Mouse (Mus musculus) G1E (cell line): ENCODE measurements around the gene Selenoi. TPM values are rescaled to one million over a fixed set of nuclear protein-coding genes. Genes with fewer than 3 reads are reported as not detected.

Experiments used
- ATAC-seq: 2 replicates; pipeline ENCODE4 v1.8.0; 2016; ENCODE audit warnings: mild to moderate bottlenecking; ENCODE audit not compliant: insufficient number of reproducible peaks, poor library complexity, low FRiP score, severe bottlenecking; ENCODE audit errors: extremely low read depth
- DNase-seq: peaks from one replicate; pipeline ENCODE4 v3.0.0; 2012; ENCODE audit warnings: low spot score
- H3K27me3 ChIP-seq: 2 replicates; pipeline ENCODE4 v1.6.1; 2012; ENCODE audit warnings: mild to moderate bottlenecking, low read length, inconsistent platforms; ENCODE audit not compliant: insufficient read depth
- H3K36me3 ChIP-seq: replicated peaks from 2 replicates; pipeline ENCODE3; 2012; ENCODE audit warnings: mild to moderate bottlenecking, inconsistent platforms
- H3K4me1 ChIP-seq: 2 replicates; pipeline ENCODE4 v1.6.1; 2012; ENCODE audit warnings: low read depth, low read length, inconsistent platforms, mixed read lengths; ENCODE audit not compliant: insufficient read depth
- H3K4me3 ChIP-seq: 2 replicates; pipeline ENCODE4 v1.5.1; 2012; ENCODE audit warnings: low read depth, mild to moderate bottlenecking, inconsistent platforms, low read length, moderate library complexity, mixed read lengths
- H3K9me3 ChIP-seq: replicated peaks from 2 replicates; pipeline ENCODE4 v1.6.1; 2012; ENCODE audit warnings: inconsistent platforms
- CTCF ChIP-seq: IDR thresholded peaks from 2 replicates; pipeline ENCODE4 v1.5.1; 2012; ENCODE audit warnings: low read depth, low read length, inconsistent platforms, mixed read lengths
- GATA1 ChIP-seq: IDR thresholded peaks from 2 replicates; pipeline ENCODE4 v1.6.1; 2012; ENCODE audit warnings: borderline replicate concordance, low read length, inconsistent platforms, mixed read lengths
- GATA2 ChIP-seq: IDR thresholded peaks from 2 replicates; pipeline ENCODE4 v1.6.1; 2012; ENCODE audit warnings: low read depth, low read length, inconsistent platforms, borderline replicate concordance
- POLR2AphosphoS5 ChIP-seq: IDR thresholded peaks from 2 replicates; pipeline ENCODE4 v1.6.1; 2012; ENCODE audit warnings: low read depth, low read length, inconsistent platforms; ENCODE audit not compliant: insufficient replicate concordance
- TAL1 ChIP-seq: conservative IDR thresholded peaks from 2 replicates; pipeline ENCODE4 v1.6.1; 2012; ENCODE audit warnings: low read depth, low read length, inconsistent platforms, mixed read lengths
- polyA plus RNA-seq: library from polyadenylated mRNA; stranded (reverse); fragments of >175 nt; gene quantifications from 2 replicates; pipeline ENCODE4 v1.2.3, GENCODE M21; 2012
- total RNA-seq, 2 experiments: library from RNA; stranded (forward) in 1 of 2; stranded (reverse) in 1 of 2; fragments of 200-1000 nt in 1 of 2; fragments of >200 nt in 1 of 2; fragmentation: Nextera tagmentation in 1 of 2; gene quantifications; 2 replicates each; pipeline ENCODE4 v1.2.3; 2014 to 2017

Selenoi gene
- total and polyA plus RNA-seq, 3 experiments, result 1.6 to 54.0 (median 41.7) TPM

GRCm38 (mm10) chr5:30285944-30286799, 53.8 kb downstream of the Selenoi start:
- TF ChIP-seq CTCF (no peak), POLR2AphosphoS5 (no peak)
- Histone ChIP-seq H3K36me3 (no peaks in the 10 kb centered on the region), H3K27me3 (peaks cover 8% of the 10 kb centered on the region), H3K4me1 (no peaks in the 10 kb centered on the region), H3K4me3 (no peak overlapping the region), H3K9me3 (peaks cover 2% of the 10 kb centered on the region)
- ATAC-seq (no peak), DNase-seq (no peak)

GRCm38 (mm10) chr5:30287106-30287882, 54.9 kb downstream of the Selenoi start:
- peaks cover 2% of the 10 kb centered on the region for H3K9me3 ChIP-seq
- H3K4me3 ChIP-seq, result no peak overlapping the region
- DNase-seq (no peak), ATAC-seq (no peak)
- H3K36me3 ChIP-seq, result no peaks in the 10 kb centered on the region
- peaks cover 5% of the 10 kb centered on the region for H3K27me3 ChIP-seq
- TF ChIP-seq POLR2AphosphoS5, result no peak
- TF ChIP-seq TAL1, result no peak
- TF ChIP-seq GATA1, result no peak
- no peak for TF ChIP-seq CTCF
- no peak for TF ChIP-seq GATA2
- no peaks in the 10 kb centered on the region for H3K4me1 ChIP-seq

Other genes with a start within 250 kb of the Selenoi start
- gene Il6, start 219.5 kb upstream of the Selenoi start, total RNA-seq (2014; fragmentation: Nextera tagmentation), result not detected in 2 replicates
- 0.16 TPM in 1 of 2 replicates, not detected in the other for gene Il6, start 219.5 kb upstream of the Selenoi start, total RNA-seq (2017)
- not detected in 2 replicates for gene Il6, start 219.5 kb upstream of the Selenoi start, polyA plus RNA-seq
- gene Tyms, start 159.0 kb upstream of the Selenoi start, total RNA-seq (2014; fragmentation: Nextera tagmentation), result 98.4 and 101 TPM in 2 replicates
- gene Tyms, start 159.0 kb upstream of the Selenoi start, total RNA-seq (2017), result 178 and 204 TPM in 2 replicates
- gene Tyms, start 159.0 kb upstream of the Selenoi start, polyA plus RNA-seq, result 23.0 and 31.9 TPM in 2 replicates
- not detected in 2 replicates for gene Garem2, start 127.4 kb upstream of the Selenoi start, total RNA-seq (2014; fragmentation: Nextera tagmentation)
- under 0.01 and 0.06 TPM in 2 replicates for gene Garem2, start 127.4 kb upstream of the Selenoi start, total RNA-seq (2017)
- gene Garem2, start 127.4 kb upstream of the Selenoi start, polyA plus RNA-seq, result not detected in 2 replicates
- not detected in 2 replicates for gene 3110082J24Rik, start 126.5 kb upstream of the Selenoi start, total RNA-seq (2014; fragmentation: Nextera tagmentation)
- not detected in 2 replicates for gene 3110082J24Rik, start 126.5 kb upstream of the Selenoi start, total RNA-seq (2017)
- not detected in 2 replicates for gene 3110082J24Rik, start 126.5 kb upstream of the Selenoi start, polyA plus RNA-seq
- gene Hadha, start 77.4 kb upstream of the Selenoi start, total RNA-seq (2014; fragmentation: Nextera tagmentation), result 121 and 133 TPM in 2 replicates
- 162 and 168 TPM in 2 replicates for gene Hadha, start 77.4 kb upstream of the Selenoi start, total RNA-seq (2017)
- gene Hadha, start 77.4 kb upstream of the Selenoi start, polyA plus RNA-seq, result 18.4 and 29.8 TPM in 2 replicates
- 61.4 and 74.9 TPM in 2 replicates for gene Hadhb, start 77.3 kb upstream of the Selenoi start, total RNA-seq (2014; fragmentation: Nextera tagmentation)
- 108 and 112 TPM in 2 replicates for gene Hadhb, start 77.3 kb upstream of the Selenoi start, total RNA-seq (2017)
- 16.3 and 51.3 TPM in 2 replicates for gene Hadhb, start 77.3 kb upstream of the Selenoi start, polyA plus RNA-seq
- gene Adgrf3, start 26.9 kb upstream of the Selenoi start, total RNA-seq (2014; fragmentation: Nextera tagmentation), result 1.1 and 1.3 TPM in 2 replicates
- 0.11 and 0.23 TPM in 2 replicates for gene Adgrf3, start 26.9 kb upstream of the Selenoi start, total RNA-seq (2017)
- gene Adgrf3, start 26.9 kb upstream of the Selenoi start, polyA plus RNA-seq, result 0.02 and 0.03 TPM in 2 replicates
- gene Drc1, start 48.8 kb downstream of the Selenoi start, total RNA-seq (2014; fragmentation: Nextera tagmentation), result not detected in 2 replicates
- gene Drc1, start 48.8 kb downstream of the Selenoi start, total RNA-seq (2017), result not detected in 2 replicates
- not detected in 2 replicates for gene Drc1, start 48.8 kb downstream of the Selenoi start, polyA plus RNA-seq
- gene Otof, start 229.4 kb downstream of the Selenoi start, total RNA-seq (2014; fragmentation: Nextera tagmentation), result not detected in 2 replicates
- under 0.01 TPM in 2 replicates for gene Otof, start 229.4 kb downstream of the Selenoi start, total RNA-seq (2017)
- not detected in 2 replicates for gene Otof, start 229.4 kb downstream of the Selenoi start, polyA plus RNA-seq
- gene 1700001C02Rik, start 233.5 kb downstream of the Selenoi start, total RNA-seq (2014; fragmentation: Nextera tagmentation), result not detected in 2 replicates
- gene 1700001C02Rik, start 233.5 kb downstream of the Selenoi start, total RNA-seq (2017), result not detected in 2 replicates
- gene 1700001C02Rik, start 233.5 kb downstream of the Selenoi start, polyA plus RNA-seq, result not detected in 2 replicates